Mouse (Mus musculus): ENCODE results near the gene Pik3c2b.

Pik3c2b gene

GRCm38 (mm10) chr1:133074541-133074940 lies 29.1 kb downstream of the Pik3c2b start:
- no peak for DNase-seq

DNA sequence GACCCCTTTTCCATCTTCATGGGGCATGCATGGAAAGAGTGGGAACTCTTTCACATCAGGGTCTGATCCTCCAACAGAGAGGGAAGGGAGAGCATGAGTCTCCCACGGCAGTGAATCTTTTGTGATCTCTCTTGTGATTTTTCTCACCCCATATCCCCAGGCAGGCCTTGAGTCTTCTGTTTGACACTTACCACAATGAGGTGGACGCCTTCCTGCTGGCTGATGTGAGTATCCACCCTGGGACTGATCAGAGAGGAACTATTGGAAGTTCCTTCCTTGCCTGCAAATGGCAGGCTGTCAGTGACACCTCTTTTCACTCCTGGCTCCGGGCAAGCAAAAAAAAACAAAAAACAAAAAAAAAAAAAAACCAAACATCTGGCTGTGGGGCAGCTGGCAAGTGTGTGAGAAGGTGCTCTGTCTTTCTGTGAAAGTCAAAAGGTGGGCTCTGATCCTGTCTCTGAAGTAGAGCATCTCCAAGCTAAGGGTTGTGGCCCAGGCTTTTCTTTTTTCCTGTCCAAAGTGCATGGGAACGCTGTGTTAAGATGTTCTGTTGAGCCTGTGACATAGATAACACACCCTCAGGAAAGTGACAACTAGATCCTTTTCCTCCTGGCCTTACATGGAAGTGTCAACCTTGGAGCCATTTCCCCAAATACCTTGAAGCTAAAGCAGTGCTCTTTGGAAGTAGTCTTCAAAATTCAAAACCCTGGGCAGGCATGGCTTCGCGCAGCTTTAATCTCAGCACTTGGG lies 30.4 kb downstream of the Pik3c2b start:
- no peak for DNase-seq

DNA sequence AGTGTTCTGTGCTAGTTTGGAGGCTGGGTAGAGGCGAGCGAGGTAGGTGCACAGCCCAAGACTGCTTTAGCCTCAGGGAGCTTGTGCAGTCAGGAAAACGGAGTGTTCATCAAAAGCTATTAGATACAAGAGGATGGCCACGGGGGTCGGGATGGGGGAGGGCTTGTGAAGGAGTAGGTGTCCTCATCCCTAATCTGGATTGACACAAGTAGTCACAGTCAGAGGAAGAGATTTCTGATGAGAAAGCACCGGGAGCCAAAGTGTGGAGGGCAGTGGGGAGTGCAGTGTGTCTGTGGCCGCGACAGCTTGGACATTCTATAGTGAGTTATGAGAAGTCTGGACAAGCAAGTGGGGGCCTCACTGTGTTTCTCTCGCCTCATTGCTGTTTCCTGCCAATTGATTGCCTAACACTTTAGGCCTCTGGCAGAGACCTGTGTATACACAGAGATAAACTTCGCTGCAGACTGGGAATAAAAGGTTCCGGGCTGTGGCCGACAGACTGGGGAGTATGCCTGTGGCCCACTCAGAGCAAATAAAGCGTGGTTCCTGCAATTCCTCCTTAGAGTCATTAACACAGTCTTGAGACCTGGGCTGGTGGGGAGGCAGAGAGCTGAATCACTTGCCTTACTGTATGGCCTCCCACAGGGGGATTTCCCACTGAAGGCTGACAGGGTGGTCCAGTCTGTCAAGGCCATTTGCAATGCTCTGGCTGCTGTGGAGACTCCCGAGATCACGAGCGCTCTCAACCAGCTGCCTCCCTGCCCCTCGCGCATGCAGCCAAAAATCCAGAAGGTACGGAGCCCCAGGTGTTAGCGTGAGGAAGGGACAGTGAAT lies 31.4 kb downstream of the Pik3c2b start:
- DNase-seq, result no peak

DNA sequence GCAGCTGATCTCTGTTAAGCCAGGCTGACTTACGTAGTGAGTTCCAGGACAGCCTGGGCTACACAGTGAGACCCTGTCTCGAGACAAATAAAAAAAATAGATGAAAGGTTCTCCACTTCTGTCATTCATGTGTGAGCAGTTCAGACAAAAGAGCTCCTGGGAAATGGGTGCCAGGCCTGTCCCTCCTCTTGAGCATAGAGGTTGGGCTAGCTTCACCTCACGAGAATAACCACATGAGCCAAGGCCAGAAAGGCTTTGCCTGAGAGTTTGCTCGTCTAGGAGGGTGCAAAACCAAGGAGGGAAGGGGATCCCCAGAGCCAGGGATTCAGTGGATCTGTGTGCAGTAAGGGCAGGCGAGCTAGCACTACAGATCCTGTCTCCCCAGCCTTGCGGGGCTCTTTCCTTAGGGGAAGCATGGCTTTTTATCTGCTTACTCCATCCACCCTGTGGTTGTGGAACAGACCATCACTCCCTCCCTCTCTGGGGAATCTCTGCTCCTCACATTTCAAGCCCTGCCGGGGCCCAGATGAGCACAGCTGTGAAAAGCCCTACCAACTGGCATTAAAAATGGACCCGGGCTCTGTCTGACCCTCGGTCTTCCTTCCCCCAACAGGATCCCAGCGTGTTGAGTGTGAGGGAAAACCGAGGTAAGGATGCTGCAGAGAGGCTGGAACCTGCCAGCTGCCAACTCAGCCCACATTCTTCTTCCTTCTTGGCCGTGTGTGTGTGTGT lies 32.3 kb downstream of the Pik3c2b start:
- DNase-seq, result no peak

DNA sequence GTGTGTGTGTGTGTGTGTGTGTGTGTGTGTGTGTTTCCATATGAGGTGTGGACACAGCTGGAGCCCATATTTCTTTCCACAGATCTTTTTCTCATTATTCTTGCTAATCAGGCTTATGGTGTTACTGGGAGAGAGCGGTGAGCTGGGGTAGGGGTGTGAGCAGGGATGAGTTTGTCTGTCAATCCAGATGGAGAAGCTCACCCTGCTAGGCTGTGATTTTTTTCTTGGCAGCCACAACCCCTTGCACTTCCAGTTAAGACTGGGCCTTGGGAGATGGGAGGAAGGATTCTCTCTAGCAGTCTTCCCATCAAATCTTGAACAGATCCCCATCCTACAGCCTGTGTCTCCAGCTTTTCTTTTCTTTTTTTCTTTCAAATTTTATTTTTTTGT lies 32.9 kb downstream of the Pik3c2b start:
- DNase-seq, result no peak

- no peak for DNase-seq
Observed at GRCm38 (mm10) chr1:133079509-133079908, 34.0 kb downstream of the Pik3c2b start.

DNA sequence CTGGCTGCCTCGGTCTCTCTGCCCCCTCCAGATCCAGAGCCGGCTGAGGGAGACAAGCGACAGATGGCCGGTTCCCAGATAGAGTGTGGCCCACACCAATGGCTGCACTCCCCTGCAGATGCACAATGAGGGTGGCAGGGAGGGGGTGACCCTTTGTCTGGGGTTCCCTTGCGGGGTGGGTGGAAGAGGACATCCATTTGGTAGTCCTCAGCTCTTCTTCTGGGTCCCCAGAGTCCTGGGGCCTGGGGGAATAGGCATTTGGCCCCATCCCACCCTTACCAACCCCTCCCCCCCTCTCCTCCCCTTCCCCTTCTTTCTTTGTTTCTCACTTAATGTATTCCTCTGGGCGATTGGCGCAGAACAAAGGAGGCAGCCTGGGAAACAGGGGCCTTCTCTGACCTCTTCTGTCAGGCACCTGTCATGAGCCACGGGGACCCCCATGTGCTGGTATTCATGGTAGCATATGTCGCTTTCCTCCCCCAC lies 34.7 kb downstream of the Pik3c2b start:
- DNase-seq, result no peak

- no peak for DNase-seq
Observed at GRCm38 (mm10) chr1:133080717-133081116, 35.2 kb downstream of the Pik3c2b start.

GRCm38 (mm10) chr1:133083003-133083546 lies 37.6 kb downstream of the Pik3c2b start:
- no peak for DNase-seq

GRCm38 (mm10) chr1:133083942-133084625 lies 38.6 kb downstream of the Pik3c2b start:
- DNase-seq, result no peak

- no peak for DNase-seq
Observed at GRCm38 (mm10) chr1:133084708-133085416, 39.4 kb downstream of the Pik3c2b start.

GRCm38 (mm10) chr1:133085417-133085742 lies 39.9 kb downstream of the Pik3c2b start:
- no peak for DNase-seq

- DNase-seq, result no peak
Observed at GRCm38 (mm10) chr1:133086804-133087203, 41.3 kb downstream of the Pik3c2b start.

DNA sequence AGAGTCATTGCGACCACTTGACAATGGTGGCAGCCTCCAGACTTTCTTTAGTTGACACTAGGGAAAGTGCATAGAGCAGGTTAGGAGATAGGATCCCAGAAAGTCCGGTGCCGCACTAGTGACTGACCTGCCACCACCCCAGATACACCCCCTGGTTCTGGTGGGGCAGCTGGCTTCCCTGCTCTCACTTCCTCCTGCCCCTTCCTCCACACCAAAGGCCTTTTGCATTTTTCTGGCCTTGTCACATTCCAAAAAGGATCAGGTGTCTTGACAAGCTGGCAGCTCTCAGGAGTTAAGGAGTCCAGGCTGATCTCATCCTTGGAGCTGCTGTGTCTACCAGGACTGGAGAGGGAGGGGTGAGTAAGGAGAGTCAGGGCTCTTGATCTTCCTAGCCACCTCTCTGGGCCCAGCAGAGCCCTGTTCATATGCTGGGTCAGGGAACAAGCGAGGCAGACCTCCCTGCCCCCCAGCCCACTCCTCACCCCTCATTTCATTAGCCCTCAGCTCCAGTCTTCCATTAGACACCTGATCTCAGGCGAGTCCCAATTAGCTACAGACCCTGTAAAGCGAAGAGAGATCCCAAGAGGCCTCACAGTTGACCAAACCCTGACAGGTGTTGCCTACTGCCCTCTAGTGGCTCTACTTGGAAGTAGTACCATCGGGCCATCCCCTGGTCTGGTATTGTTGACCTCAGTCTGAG lies 41.9 kb downstream of the Pik3c2b start:
- no peak for DNase-seq

DNA sequence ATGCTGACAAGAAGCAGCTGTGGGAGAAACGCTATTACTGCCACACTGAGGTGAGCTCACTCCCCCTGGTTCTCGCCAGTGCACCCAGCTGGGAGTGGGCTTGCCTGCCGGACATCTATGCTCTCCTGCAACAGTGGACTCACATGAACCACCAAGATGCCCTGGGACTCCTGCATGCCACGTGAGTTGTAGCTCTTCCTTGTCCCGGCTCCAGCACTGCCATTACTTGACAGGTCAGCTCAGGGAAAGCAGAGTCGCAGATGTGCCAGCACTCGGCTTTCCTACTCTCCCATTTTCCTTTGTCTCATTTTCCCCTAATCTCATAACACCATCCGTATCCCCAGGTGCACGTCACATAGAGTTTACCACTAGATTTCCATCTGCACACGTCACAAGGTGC lies 42.7 kb downstream of the Pik3c2b start:
- no peak for DNase-seq

DNA sequence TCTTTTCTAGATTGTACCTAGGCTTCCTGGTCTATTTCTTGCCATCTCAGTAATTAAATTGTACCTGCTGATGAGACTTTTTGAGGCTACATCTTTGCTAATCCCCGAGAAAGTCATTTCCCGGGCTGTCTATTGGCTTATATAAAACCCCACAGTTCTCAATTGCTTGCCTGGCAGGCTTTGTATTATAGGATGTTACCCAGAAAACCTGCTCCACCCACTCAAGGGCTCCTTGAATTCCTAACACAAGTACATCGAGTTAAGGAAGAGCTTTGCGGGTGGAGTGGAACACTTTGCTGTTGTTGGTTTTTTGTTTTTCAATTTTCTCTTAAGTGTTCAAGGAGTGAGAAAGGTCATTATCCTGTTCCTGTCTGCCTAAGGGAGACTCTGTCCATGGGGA lies 43.9 kb downstream of the Pik3c2b start:
- DNase-seq, result no peak

- DNase-seq, result no peak
Observed at GRCm38 (mm10) chr1:133090641-133091040, 45.2 kb downstream of the Pik3c2b start.

GRCm38 (mm10) chr1:133091483-133091882 lies 46.0 kb downstream of the Pik3c2b start:
- DNase-seq, result no peak

- no peak for DNase-seq
Observed at GRCm38 (mm10) chr1:133093719-133094118, 48.3 kb downstream of the Pik3c2b start.

GRCm38 (mm10) chr1:133100980-133101798 lies 55.7 kb downstream of the Pik3c2b start:
- peak; percentile 66 for DNase-seq
